Mouse (Mus musculus) midbrain, embryonic 14.5 days (tissue): ENCODE data around the gene Osr1. TPM values are rescaled to one million over a fixed set of nuclear protein-coding genes. Genes with fewer than 3 reads are reported as not detected.

ENCODE experiments used
- ATAC-seq: fragments of 200-750 bp; cut with Nextera tagmentation; 2 replicates; pipeline ENCODE4 v1.8.0; 2017; ENCODE audit warnings: moderate number of reproducible peaks, moderate library complexity; ENCODE audit not compliant: low FRiP score, low TSS enrichment
- DNase-seq: peaks from one replicate; pipeline ENCODE4 v3.0.0-alpha.2; 2015
- H3K27ac ChIP-seq: fragments of 300-500 bp; sonication (generic); replicated peaks from 2 replicates; pipeline ENCODE4 v1.5.1; 2014; ENCODE audit warnings: mild to moderate bottlenecking, low read depth, low read length, moderate library complexity
- H3K27me3 ChIP-seq: fragments of 300-500 bp; sonication (generic); 2 replicates; pipeline ENCODE4 v1.6.1; 2014; ENCODE audit warnings: low read length, control low read depth, mixed read lengths; ENCODE audit not compliant: control insufficient read depth, insufficient read depth
- H3K36me3 ChIP-seq: fragments of 300-500 bp; sonication (generic); 2 replicates; pipeline ENCODE4 v1.6.1; 2014; ENCODE audit warnings: low read length, control low read depth; ENCODE audit not compliant: control insufficient read depth, insufficient read depth
- H3K4me1 ChIP-seq: fragments of 300-500 bp; sonication (generic); 2 replicates; pipeline ENCODE4 v1.6.1; 2014; ENCODE audit warnings: mild to moderate bottlenecking, antibody characterized with exemption, low read length, control low read depth; ENCODE audit not compliant: control insufficient read depth, insufficient read depth
- H3K4me2 ChIP-seq: fragments of 300-500 bp; sonication (generic); 2 replicates; pipeline ENCODE4 v1.6.1; 2014; ENCODE audit warnings: mild to moderate bottlenecking, low read length, moderate library complexity
- H3K4me3 ChIP-seq: fragments of 300-500 bp; sonication (generic); replicated peaks from 2 replicates; pipeline ENCODE4 v1.5.1; 2014; ENCODE audit warnings: low read depth, low read length
- H3K9ac ChIP-seq: fragments of 300-500 bp; sonication (generic); replicated peaks from 2 replicates; pipeline ENCODE4 v1.6.1; 2014; ENCODE audit warnings: mild to moderate bottlenecking, low read length, moderate library complexity
- H3K9me3 ChIP-seq: fragments of 300-500 bp; sonication (generic); 2 replicates; pipeline ENCODE4 v1.6.1; 2016; ENCODE audit warnings: low read length, control low read depth, mixed read lengths; ENCODE audit not compliant: control insufficient read depth
- WGBS: fragments of 180-500 bp; shearing (Covaris S2); extraction: QIAGEN DNeasy Blood & Tissue Kit; methylation state at CpG from one replicate; pipeline ENCODE4 v1.1.7; 2014; 5-methylcytosine and 5-hydroxymethylcytosine counted together
- polyA plus RNA-seq: library from polyadenylated mRNA; unstranded; fragments of >200 nt; fragmentation: Nextera tagmentation; extraction: Ambion mirVana; gene quantifications from 2 replicates; pipeline ENCODE4 v1.2.1, GENCODE M21; 2014

Osr1 gene
- polyA plus RNA-seq, 1 experiment from 2014 or later, result 8.2 TPM

DNA sequence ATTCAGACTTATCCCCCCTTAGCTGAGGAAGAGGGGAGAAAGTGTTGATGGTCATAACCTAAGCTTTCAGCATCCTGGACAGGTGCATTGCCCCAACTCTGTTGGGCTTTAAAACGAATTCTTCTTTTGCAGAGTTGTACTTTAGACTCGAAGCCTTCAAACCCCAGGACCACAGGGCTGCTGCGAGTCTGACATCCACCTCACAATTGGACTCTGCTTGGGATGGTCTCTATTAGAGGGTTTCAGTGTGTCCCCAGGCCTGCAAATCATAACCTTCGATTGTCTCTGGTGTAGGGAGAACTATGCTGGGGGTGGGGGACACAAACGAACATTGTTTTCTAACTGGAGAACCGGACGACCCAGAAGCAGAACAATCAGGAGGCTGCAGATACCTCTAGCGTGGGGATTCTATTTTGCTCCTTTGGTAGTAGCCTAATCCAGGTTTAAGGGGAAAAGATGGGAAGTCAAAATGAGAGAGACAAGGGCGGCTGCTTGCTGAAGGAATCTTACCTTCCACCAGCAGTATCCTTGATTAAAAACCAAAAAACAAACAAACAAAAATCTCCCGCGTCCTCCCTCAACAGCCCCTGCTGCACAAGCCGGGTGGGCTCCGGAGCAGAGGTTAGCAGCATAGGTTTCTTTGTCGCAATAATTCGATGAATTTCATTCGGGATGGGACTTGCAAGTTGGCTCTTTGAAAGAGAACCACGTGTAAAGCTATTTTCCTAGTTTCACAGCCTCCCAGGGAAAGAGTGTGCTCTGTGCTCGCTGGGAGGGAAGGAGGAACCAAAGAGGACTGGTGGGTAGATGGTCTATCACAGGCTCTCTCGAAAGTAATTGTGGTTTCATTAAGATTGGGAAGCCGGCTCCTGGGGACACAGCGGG lies 5.5 kb downstream of the Osr1 start:
- peaks cover 12% of the 10 kb centered on the region; the same call in 1 of the 2 replicates for H3K4me1 ChIP-seq
- H3K9ac ChIP-seq, result no peak overlapping the region
- peak; percentile 43 for DNase-seq
- no peak overlapping the region for H3K4me2 ChIP-seq
- no peak overlapping the region for H3K4me3 ChIP-seq
- ATAC-seq, result no peak
- no peaks in the 10 kb centered on the region for H3K36me3 ChIP-seq
- H3K9me3 ChIP-seq, result no peaks in the 10 kb centered on the region
- under 1% methylated on average over 21 of the region's 21 CpGs for WGBS
- peaks cover 99% of the 10 kb centered on the region for H3K27me3 ChIP-seq
- H3K27ac ChIP-seq, result no peak overlapping the region

DNA sequence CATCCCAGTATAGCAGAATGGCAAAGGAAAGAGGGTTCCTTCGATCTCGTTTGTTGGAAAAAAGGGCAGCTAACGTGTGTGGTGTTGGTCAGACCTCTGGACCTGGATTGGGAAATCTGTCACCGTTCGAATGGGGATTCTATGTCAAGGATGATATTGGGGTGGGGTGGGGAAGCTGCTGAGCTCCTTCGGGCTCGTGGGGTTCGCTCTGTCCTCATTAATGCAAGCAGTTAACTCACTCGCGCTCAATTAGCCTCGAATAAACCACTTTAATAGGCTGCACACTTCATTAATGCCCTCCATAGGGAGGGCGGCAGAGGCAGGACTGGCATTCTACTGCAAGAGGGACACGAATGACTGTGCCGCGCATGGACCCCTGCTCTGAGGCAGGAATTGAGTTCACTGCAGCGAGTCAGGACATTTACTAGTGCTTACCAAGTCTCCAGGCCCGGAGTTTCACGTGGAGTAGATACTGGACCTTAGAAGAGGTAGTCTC lies 6.2 kb downstream of the Osr1 start:
- ATAC-seq (no peak), DNase-seq (peak; percentile 46)
- WGBS, result under 1% methylated on average over 18 of the region's 18 CpGs

DNA sequence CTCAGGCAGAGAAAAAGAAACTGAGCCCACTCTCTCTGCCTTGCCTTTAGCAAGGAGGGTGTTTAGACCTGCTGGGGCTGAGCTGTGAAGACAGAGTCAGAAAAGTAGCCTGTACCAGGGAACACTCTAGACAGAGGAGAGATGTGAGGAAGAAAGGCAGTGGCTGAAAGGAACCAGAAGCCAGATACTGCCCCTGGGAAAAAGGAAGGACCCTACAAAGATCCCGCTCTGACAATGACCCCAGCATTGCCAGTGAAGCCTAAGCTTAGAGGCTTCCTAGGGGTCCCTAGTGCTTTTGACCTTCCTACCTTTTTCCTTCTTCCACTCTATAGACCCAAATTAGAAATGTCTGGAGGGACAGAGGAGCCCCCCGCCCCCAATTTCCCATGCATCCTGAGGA lies 7.7 kb downstream of the Osr1 start:
- no peak overlapping the region for H3K4me2 ChIP-seq
- peaks cover 10% of the 10 kb centered on the region; the same call in 1 of the 2 replicates for H3K4me1 ChIP-seq
- no peak overlapping the region for H3K9ac ChIP-seq
- no peaks in the 10 kb centered on the region for H3K9me3 ChIP-seq
- no peak for DNase-seq
- no peaks in the 10 kb centered on the region for H3K36me3 ChIP-seq
- H3K27me3 ChIP-seq, result peaks cover 99% of the 10 kb centered on the region
- WGBS, result 7% methylated on average over 2 of the region's 2 CpGs
- no peak for ATAC-seq
- H3K4me3 ChIP-seq, result no peak overlapping the region
- no peak overlapping the region for H3K27ac ChIP-seq

More for the DNA sequence above, 6.2 kb downstream of the Osr1 start:
- Histone ChIP-seq H3K4me2 (no peak overlapping the region), H3K4me3 (0 out of 2 replicates have a peak overlapping the region, but pooled peaks have one; percentile 4), H3K27me3 (peaks cover 99% of the 10 kb centered on the region), H3K27ac (no peak overlapping the region), H3K36me3 (no peaks in the 10 kb centered on the region), H3K9me3 (no peaks in the 10 kb centered on the region), H3K9ac (no peak overlapping the region), H3K4me1 (peaks cover 10% of the 10 kb centered on the region; the same call in 1 of the 2 replicates)

DNA sequence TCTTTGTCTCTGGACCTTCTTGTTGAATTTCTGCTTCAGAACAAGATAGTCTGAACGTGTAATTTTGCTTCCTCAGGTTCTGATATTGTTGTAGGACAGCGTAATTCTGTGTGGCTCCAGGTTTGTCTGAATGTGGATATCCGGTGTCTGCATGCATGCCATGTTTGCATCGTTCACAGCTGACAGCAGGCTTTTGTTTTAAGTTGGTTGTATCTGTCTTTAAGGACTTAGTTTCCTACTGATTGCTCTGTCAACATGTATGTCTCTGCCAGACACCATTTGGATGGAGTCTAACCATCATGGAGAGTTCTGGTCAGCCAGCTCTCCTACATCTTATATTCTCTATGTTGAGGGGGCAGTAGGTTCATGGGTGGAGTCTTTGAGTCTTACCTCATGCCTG lies 8.7 kb downstream of the Osr1 start:
- WGBS, result 5% methylated on average over 4 of the region's 4 CpGs
- no peak for DNase-seq
- no peak for ATAC-seq

DNA sequence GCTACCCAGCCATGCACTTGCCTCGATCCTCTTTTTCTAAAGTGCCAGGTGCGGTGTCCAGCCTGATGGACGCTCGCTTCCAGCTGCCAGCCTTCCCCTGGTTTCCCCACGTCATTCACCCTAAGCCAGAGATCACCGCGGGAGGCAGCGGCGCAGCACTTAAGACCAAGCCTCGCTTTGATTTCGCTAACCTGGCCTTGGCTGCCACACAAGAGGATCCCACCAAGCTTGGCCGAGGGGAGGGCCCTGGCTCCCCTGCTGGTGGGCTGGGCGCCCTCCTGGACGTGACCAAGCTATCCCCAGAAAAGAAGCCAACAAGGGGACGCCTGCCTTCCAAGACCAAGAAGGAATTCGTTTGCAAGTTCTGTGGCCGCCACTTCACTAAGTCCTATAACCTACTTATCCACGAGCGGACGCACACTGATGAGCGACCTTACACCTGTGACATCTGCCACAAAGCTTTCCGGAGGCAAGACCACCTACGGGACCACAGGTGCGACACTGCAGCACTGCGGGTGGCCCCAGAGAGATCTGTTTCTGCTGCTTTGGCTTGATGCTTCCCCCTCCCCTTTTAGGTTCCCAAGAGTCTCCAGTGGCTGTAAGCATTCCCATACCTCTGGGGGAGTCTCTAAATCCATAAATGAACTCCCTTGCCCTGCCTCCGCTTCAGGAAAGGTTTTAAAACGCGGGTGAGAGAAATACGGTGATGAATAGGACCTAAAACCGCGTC lies 9.6 kb downstream of the Osr1 start:
- peaks cover 98% of the 10 kb centered on the region for H3K27me3 ChIP-seq
- peaks cover 8% of the 10 kb centered on the region; the same call in 1 of the 2 replicates for H3K4me1 ChIP-seq
- no peak overlapping the region for H3K4me2 ChIP-seq
- no peak overlapping the region for H3K9ac ChIP-seq
- H3K4me3 ChIP-seq, result no peak overlapping the region
- H3K9me3 ChIP-seq, result no peaks in the 10 kb centered on the region
- DNase-seq (peak; percentile 38), ATAC-seq (no peak)
- H3K27ac ChIP-seq, result no peak overlapping the region
- WGBS, result 1% methylated on average over 31 of the region's 31 CpGs
- H3K36me3 ChIP-seq, result no peaks in the 10 kb centered on the region

More for the DNA sequence above, 8.7 kb downstream of the Osr1 start:
- H3K36me3 ChIP-seq, result no peaks in the 10 kb centered on the region
- H3K4me3 ChIP-seq, result no peak overlapping the region
- H3K4me2 ChIP-seq, result no peak overlapping the region
- no peak overlapping the region for H3K27ac ChIP-seq
- peaks cover 99% of the 10 kb centered on the region for H3K27me3 ChIP-seq
- H3K4me1 ChIP-seq, result peaks cover 10% of the 10 kb centered on the region; the same call in 1 of the 2 replicates
- no peak overlapping the region for H3K9ac ChIP-seq
- H3K9me3 ChIP-seq, result no peaks in the 10 kb centered on the region

DNA sequence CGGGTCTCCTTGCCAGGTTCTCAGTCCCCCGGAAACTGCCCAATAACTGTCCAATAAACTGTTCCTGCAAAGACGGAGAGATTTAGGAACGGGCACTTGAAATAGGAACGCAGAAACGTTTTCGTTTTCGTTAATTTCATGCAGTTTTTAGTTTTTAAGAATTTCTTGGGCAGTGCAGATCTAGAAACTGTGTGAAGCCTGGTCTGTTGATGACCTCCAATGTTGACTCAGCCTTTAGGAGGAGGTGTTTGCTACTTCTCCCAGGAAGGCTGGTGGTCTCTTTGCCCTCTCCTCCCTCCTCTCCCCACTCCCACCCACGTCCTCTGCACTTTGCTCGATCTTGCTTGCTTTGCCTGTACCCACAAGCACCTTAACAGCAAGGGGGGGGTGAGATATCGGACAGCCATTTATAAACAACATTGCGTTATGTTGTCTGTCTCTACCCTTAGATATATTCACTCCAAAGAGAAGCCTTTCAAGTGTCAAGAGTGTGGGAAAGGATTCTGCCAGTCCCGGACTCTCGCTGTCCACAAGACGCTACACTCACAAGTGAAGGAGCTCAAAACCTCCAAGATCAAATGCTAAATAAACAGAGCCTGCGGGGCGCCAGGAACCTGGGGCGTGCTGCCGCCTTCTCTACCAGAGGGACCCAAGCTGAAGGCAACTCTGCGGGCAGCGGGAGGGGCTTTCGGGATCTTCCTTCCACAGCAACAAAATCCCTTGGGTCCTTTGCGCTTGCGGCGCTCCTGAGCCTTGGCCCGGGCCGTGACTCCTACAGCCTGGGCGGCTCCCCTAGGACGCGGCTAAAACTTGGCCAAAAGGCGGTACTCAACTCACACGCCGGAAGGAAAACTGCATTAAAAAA lies 10.4 kb downstream of the Osr1 start:
- Histone ChIP-seq H3K4me3 (no peak overlapping the region), H3K9me3 (no peaks in the 10 kb centered on the region), H3K36me3 (no peaks in the 10 kb centered on the region), H3K9ac (no peak overlapping the region), H3K27me3 (peaks cover 90% of the 10 kb centered on the region), H3K4me1 (peaks cover 12% of the 10 kb centered on the region; the same call in 1 of the 2 replicates), H3K4me2 (no peak overlapping the region), H3K27ac (no peak overlapping the region)
- under 1% methylated on average over 33 of the region's 33 CpGs for WGBS
- peak; percentile 31 for DNase-seq
- no peak for ATAC-seq

DNA sequence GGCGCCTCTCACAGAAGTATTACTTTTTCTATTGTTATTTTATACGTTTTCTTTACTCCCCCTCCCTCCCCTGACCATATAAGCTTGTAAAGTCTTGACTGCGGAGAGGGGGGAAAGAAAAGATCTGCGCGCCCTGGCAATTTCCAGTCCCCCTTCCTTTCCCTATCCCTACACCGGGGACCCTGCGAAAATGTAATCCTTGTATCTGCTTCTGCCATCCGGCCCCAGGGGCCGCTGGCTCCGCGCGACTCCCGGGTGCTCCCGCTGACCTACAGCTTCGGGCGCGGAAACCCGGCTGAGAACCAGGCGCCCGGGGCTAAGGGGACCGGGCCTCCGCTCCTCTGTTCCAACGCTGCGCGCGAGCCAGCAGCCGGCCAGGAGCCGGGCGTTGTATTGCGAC lies 11.1 kb downstream of the Osr1 start:
- Histone ChIP-seq H3K4me2 (peak overlapping the region; percentile 20; the same call in 1 of the 2 replicates), H3K4me3 (0 out of 2 replicates have a peak overlapping the region, but pooled peaks have one; percentile 7), H3K9ac (no peak overlapping the region), H3K27ac (no peak overlapping the region), H3K27me3 (peaks cover 83% of the 10 kb centered on the region), H3K36me3 (no peaks in the 10 kb centered on the region), H3K9me3 (no peaks in the 10 kb centered on the region), H3K4me1 (peaks cover 12% of the 10 kb centered on the region; the same call in 1 of the 2 replicates)
- no peak for ATAC-seq
- peak; percentile 45 for DNase-seq
- WGBS, result under 1% methylated on average over 30 of the region's 30 CpGs

DNA sequence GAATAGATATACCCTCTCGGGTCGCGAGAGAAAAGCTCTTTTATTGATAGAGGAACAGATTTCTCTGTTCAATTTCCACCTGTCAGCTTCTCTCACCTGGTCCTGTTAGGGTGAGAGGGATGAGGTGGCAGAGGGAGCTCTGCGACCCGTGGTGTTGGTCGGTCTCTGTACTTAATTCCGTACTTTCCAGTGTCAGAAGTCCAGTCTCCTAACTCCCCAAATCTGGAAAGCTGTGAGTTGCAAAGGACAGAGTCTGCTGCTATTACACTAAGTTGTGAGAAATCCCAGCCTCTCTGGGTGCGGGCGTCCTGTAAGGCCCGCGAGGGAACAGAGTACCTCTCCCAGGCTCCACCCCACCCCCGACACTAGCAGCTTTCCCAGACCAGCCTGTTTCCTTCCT lies 11.6 kb downstream of the Osr1 start:
- H3K9ac ChIP-seq, result no peak overlapping the region
- no peaks in the 10 kb centered on the region for H3K9me3 ChIP-seq
- no peak overlapping the region for H3K4me3 ChIP-seq
- 2% methylated on average over 12 of the region's 12 CpGs for WGBS
- H3K4me2 ChIP-seq, result no peak overlapping the region
- ATAC-seq, result no peak
- peaks cover 78% of the 10 kb centered on the region for H3K27me3 ChIP-seq
- no peak overlapping the region for H3K27ac ChIP-seq
- peaks cover 12% of the 10 kb centered on the region; the same call in 1 of the 2 replicates for H3K4me1 ChIP-seq
- H3K36me3 ChIP-seq, result no peaks in the 10 kb centered on the region
- peak; percentile 17 for DNase-seq
